Mouse (Mus musculus) midbrain, postnatal 0 days (tissue): ENCODE data around the gene Ehd2. TPM values are rescaled to one million over a fixed set of nuclear protein-coding genes. Genes with fewer than 3 reads are reported as not detected.

ENCODE experiments used
- ATAC-seq: fragments of 200-750 bp; cut with Nextera tagmentation; 2 replicates; pipeline ENCODE4 v1.8.0; 2017; ENCODE audit warnings: moderate number of reproducible peaks, mild to moderate bottlenecking, moderate TSS enrichment, moderate library complexity; ENCODE audit not compliant: low FRiP score
- DNase-seq: peaks from one replicate; pipeline ENCODE4 v3.0.0-alpha.2; 2015; ENCODE audit warnings: low spot score
- H3K27ac ChIP-seq: fragments of 300-500 bp; sonication (generic); 2 replicates; pipeline ENCODE4 v1.5.1; 2014; ENCODE audit warnings: low read depth, mild to moderate bottlenecking, low read length, mixed read lengths
- H3K27me3 ChIP-seq: fragments of 300-500 bp; sonication (generic); 2 replicates; pipeline ENCODE4 v1.6.1; 2014; ENCODE audit warnings: low read length, control low read depth, mixed read lengths; ENCODE audit not compliant: insufficient read depth
- H3K36me3 ChIP-seq: fragments of 300-500 bp; sonication (generic); 2 replicates; pipeline ENCODE4 v1.6.1; 2014; ENCODE audit warnings: low read length, control low read depth, mixed read lengths; ENCODE audit not compliant: insufficient read depth
- H3K4me1 ChIP-seq: fragments of 300-500 bp; sonication (generic); 2 replicates; pipeline ENCODE4 v1.6.1; 2014; ENCODE audit warnings: mild to moderate bottlenecking, control low read depth, antibody characterized with exemption, low read length, mixed read lengths; ENCODE audit not compliant: insufficient read depth
- H3K4me2 ChIP-seq: fragments of 300-500 bp; sonication (generic); 2 replicates; pipeline ENCODE4 v1.6.1; 2014; ENCODE audit warnings: low read depth, mild to moderate bottlenecking, low read length, mixed read lengths; ENCODE audit not compliant: poor library complexity, severe bottlenecking
- H3K4me3 ChIP-seq: fragments of 300-500 bp; sonication (generic); 2 replicates; pipeline ENCODE4 v1.5.1; 2014; ENCODE audit warnings: low read depth, mild to moderate bottlenecking, low read length, moderate library complexity
- H3K9ac ChIP-seq: fragments of 300-500 bp; sonication (generic); replicated peaks from 2 replicates; pipeline ENCODE4 v1.6.1; 2014; ENCODE audit warnings: mild to moderate bottlenecking, low read length, moderate library complexity, mixed read lengths; ENCODE audit not compliant: poor library complexity, severe bottlenecking
- H3K9me3 ChIP-seq: fragments of 300-500 bp; sonication (generic); 2 replicates; pipeline ENCODE4 v1.6.1; 2016; ENCODE audit warnings: low read length, control low read depth
- CTCF ChIP-seq: IDR thresholded peaks from 2 replicates; pipeline ENCODE4 v1.5.1; 2016; ENCODE audit warnings: antibody characterized with exemption, mild to moderate bottlenecking
- WGBS: fragments of 180-500 bp; shearing (Covaris S2); extraction: QIAGEN DNeasy Blood & Tissue Kit; methylation state at CpG from one replicate; pipeline ENCODE4 v1.1.7; 2014; 5-methylcytosine and 5-hydroxymethylcytosine counted together
- polyA plus RNA-seq: library from polyadenylated mRNA; unstranded; fragments of >200 nt; fragmentation: Nextera tagmentation; extraction: Ambion mirVana; gene quantifications from 2 replicates; pipeline ENCODE4 v1.2.1, GENCODE M21; 2015
- total RNA-seq: library from RNA; depleted of rRNA; stranded (reverse); fragments of >200 nt; gene quantifications from 2 replicates; pipeline ENCODE4 v1.2.3, GENCODE M21; 2014

The Ehd2 gene
- total and polyA plus RNA-seq, 2 experiments from 2014 or later = 3.9 to 5.9 TPM

DNA sequence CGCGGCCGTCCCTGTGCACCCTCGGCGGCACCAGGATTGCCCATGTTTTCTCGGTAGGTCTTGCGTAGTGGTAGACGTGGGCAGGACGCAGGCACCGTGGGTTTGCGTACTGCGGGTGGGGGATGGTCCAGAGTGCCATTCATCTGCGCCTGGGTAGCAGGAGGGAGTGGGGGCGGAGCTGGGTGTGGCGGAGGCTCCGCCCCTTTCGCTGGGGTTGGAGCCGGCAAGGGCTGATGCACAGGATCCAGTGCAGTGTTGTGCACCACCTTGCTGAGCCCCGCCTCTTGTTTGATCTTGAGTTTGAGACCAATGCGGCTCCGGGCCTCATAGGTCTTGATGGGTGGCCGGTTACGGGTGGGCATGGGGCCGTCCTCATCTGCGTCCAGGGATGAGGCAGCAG lies 4.9 kb upstream of the Ehd2 start:
- H3K4me3 ChIP-seq = no peak overlapping the region
- TF ChIP-seq CTCF = no peak
- H3K9ac ChIP-seq = no peak overlapping the region
- H3K27me3 ChIP-seq = no peaks in the 10 kb centered on the region
- WGBS = 64% methylated on average over 23 of the region's 25 CpGs
- H3K4me1 ChIP-seq = no peaks in the 10 kb centered on the region
- peaks cover 29% of the 10 kb centered on the region for H3K36me3 ChIP-seq
- no peaks in the 10 kb centered on the region for H3K9me3 ChIP-seq
- no peak for ATAC-seq
- no peak overlapping the region for H3K4me2 ChIP-seq
- DNase-seq = no peak
- no peak overlapping the region for H3K27ac ChIP-seq

DNA sequence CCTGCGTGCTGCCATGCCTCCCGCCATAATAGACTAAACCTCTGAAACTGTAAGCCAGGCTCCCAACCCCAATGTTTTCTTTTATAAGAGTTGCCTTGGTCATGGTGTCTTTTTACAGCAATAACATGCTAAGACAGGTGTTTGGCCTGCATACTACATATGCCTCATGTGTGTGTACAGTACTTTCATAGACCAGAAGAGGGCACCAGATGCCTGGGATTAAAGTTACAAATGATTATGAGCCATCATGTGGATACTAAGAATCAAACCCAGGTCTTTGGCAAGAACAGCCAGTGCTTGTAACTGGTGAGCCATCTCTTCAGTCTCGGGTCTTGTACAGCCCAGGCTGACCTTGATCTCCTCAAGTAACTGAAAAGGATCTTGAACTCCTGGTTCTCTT lies 2.3 kb upstream of the Ehd2 start:
- Histone ChIP-seq H3K9ac (no peak overlapping the region), H3K27ac (no peak overlapping the region), H3K4me1 (no peaks in the 10 kb centered on the region), H3K27me3 (no peaks in the 10 kb centered on the region), H3K4me3 (no peak overlapping the region), H3K9me3 (no peaks in the 10 kb centered on the region), H3K4me2 (no peak overlapping the region), H3K36me3 (peaks cover 20% of the 10 kb centered on the region)
- WGBS = 88% methylated on average over 3 of the region's 3 CpGs
- DNase-seq (no peak), ATAC-seq (no peak)
- TF ChIP-seq CTCF = peak; percentile 56

DNA sequence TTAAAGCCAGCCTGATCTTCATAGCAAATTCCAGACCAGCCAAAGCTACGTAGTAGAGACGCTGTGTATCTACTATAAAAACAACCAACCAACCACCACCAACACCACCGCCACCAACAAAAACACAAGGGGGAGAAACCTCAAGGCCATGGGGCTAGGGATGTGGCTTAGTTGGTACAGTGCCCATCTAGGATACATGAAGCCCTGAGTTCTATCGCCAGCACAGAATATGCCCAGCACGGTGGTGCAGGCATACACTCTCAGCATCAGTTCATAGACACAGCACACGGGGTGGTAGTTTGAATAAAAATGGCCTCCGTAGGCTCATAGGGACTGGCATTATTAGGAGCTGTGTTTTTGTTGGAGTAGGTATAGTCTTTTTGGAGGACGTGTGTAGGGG lies 955 bp upstream of the Ehd2 start:
- H3K4me2 ChIP-seq = no peak overlapping the region
- H3K4me3 ChIP-seq = no peak overlapping the region
- ATAC-seq = no peak
- DNase-seq = no peak
- no peaks in the 10 kb centered on the region for H3K9me3 ChIP-seq
- TF ChIP-seq CTCF = no peak
- WGBS = 89% methylated on average over 8 of the region's 8 CpGs
- no peak overlapping the region for H3K9ac ChIP-seq
- H3K27me3 ChIP-seq = no peaks in the 10 kb centered on the region
- no peaks in the 10 kb centered on the region for H3K4me1 ChIP-seq
- H3K36me3 ChIP-seq = peaks cover 16% of the 10 kb centered on the region
- no peak overlapping the region for H3K27ac ChIP-seq

DNA sequence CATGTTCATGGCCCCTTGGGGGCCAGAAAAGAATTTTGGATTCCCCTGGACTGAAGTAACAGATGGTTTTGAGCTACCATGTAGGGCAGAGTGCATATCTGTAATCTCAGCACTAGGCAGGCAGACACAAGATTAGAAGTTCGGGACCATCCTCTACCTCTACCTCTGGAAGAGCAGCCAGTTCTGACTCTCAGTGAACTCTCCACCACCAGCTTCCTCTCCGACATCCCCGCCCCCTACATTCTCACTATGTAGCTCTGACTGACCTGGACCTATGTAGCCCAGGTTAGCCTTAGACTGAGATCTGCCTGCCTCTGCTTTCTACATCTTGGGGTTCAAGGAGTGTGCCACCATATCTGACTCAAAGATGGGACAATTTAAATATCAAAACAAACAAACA lies 878 bp downstream of the Ehd2 start:
- no peak overlapping the region for H3K4me2 ChIP-seq
- H3K9ac ChIP-seq = no peak overlapping the region
- ATAC-seq = no peak
- no peaks in the 10 kb centered on the region for H3K9me3 ChIP-seq
- no peak overlapping the region for H3K27ac ChIP-seq
- no peak for TF ChIP-seq CTCF
- no peaks in the 10 kb centered on the region for H3K27me3 ChIP-seq
- DNase-seq = no peak
- 81% methylated on average over 3 of the region's 3 CpGs for WGBS
- no peak overlapping the region for H3K4me3 ChIP-seq
- peaks cover 3% of the 10 kb centered on the region; the same call in 1 of the 2 replicates for H3K36me3 ChIP-seq
- H3K4me1 ChIP-seq = no peaks in the 10 kb centered on the region

DNA sequence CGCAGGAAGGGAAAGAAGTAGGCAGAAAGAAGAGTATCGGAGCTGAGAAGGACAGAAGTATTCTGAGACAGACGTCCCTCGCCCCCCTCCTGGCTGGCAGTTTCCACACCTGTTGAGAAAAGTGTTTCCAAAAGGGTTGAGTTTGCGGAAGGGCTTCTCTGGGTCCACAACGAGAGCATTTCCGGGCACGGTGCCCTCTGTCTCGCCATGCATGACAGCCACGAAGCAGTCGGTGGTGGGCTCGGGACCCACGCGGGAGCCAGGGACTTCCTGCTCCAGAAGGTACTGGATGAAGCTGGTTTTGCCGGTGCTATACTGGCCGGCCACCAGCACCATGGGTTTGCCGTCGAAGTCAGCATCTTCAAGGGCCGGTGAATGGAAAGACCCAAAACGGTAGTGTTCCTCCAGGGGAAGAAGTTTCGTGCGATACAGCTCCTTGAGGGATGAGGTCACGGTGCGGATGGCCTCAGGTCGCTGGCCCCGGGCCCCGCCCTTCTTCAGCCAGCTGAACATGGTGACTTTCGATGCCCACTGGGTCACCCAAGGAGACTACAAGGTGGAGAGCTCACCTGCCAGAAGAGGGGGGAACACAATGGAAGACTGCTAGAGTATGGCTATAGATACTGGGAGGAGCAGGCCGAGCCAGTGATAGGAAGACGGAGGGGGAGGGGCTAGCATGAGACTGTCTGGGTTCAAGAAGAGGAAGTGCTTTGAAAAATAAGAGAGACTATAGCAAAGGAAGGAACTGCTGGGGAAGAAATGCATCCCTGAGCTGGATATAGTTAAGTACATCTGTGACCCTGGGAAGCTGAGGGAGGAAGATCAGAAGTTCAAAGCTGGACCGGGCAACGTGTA lies 3.3 kb downstream of the Ehd2 start:
- Histone ChIP-seq H3K27me3 (no peaks in the 10 kb centered on the region), H3K4me3 (no peak overlapping the region), H3K36me3 (no peaks in the 10 kb centered on the region), H3K9me3 (no peaks in the 10 kb centered on the region), H3K4me1 (no peaks in the 10 kb centered on the region), H3K27ac (no peak overlapping the region), H3K9ac (no peak overlapping the region), H3K4me2 (no peak overlapping the region)
- ATAC-seq = no peak
- DNase-seq = no peak
- WGBS = 84% methylated on average over 32 of the region's 32 CpGs
- no peak for TF ChIP-seq CTCF
